Mouse (Mus musculus) kidney, adult 2 months (tissue): ENCODE measurements around the gene Otud7a. TPM values are rescaled to one million over a fixed set of nuclear protein-coding genes. Genes with fewer than 3 reads are reported as not detected.

Experiments used
- DNase-seq: peaks from one replicate; pipeline ENCODE4 v3.0.0; 2021
- H3K27ac ChIP-seq: fragments of 200-500 bp; 2 replicates; pipeline ENCODE4 v1.5.1; 2012; ENCODE audit warnings: low read depth, low read length, control low read depth, inconsistent platforms; ENCODE audit not compliant: insufficient read depth
- H3K27me3 ChIP-seq: fragments of 200-500 bp; replicated peaks from 2 replicates; pipeline ENCODE4 v1.6.1; 2012; ENCODE audit warnings: mild to moderate bottlenecking, moderate library complexity, low read length, inconsistent platforms; ENCODE audit not compliant: control insufficient read depth, insufficient read depth
- H3K36me3 ChIP-seq: fragments of 200-500 bp; 2 replicates; pipeline ENCODE4 v1.6.1; 2012; ENCODE audit warnings: mild to moderate bottlenecking, moderate library complexity, low read length, inconsistent platforms; ENCODE audit not compliant: control insufficient read depth, insufficient read depth
- H3K4me1 ChIP-seq: fragments of 200-500 bp; 2 replicates; pipeline ENCODE4 v1.6.1; 2011; ENCODE audit warnings: low read length; ENCODE audit not compliant: control insufficient read depth, insufficient read depth
- H3K4me3 ChIP-seq: fragments of 200-500 bp; 2 replicates; pipeline ENCODE4 v1.5.1; 2011; ENCODE audit warnings: mild to moderate bottlenecking, low read depth, low read length, control low read depth; ENCODE audit not compliant: insufficient read depth
- CTCF ChIP-seq: fragments of 200-500 bp; conservative IDR thresholded peaks from 2 replicates; pipeline ENCODE4 v1.5.1; 2011; ENCODE audit warnings: low read depth, mild to moderate bottlenecking, control low read depth, low read length, moderate library complexity, mixed read lengths; ENCODE audit not compliant: insufficient read depth, insufficient read length
- POLR2A ChIP-seq: fragments of 200-500 bp; IDR thresholded peaks from one replicate; pipeline ENCODE4 v1.6.1; 2011; ENCODE audit warnings: low read depth, low read length, control low read depth
- WGBS: fragments of 180-500 bp; shearing (Covaris S2); methylation state at CpG from one replicate; pipeline ENCODE4 v1.1.7; 2018; 5-methylcytosine and 5-hydroxymethylcytosine counted together
- polyA plus RNA-seq: library from polyadenylated mRNA; depleted of rRNA; stranded (reverse); fragments of >200 nt; gene quantifications from 2 replicates; pipeline ENCODE4 v1.2.3, GENCODE M21; 2012

Gene Otud7a
- polyA plus RNA-seq, 1 experiment = 0.08 TPM

- Histone ChIP-seq H3K36me3 (no peaks in the 10 kb centered on the region), H3K27ac (no peak overlapping the region), H3K4me3 (no peak overlapping the region), H3K27me3 (no peaks in the 10 kb centered on the region), H3K4me1 (no peaks in the 10 kb centered on the region)
- 61% methylated on average over 5 of the region's 5 CpGs for WGBS
- TF ChIP-seq CTCF = no peak
- no peak for TF ChIP-seq POLR2A
- DNase-seq = no peak
Observed at GRCm38 (mm10) chr7:63556324-63556723, 111.8 kb downstream of the Otud7a start.

DNA sequence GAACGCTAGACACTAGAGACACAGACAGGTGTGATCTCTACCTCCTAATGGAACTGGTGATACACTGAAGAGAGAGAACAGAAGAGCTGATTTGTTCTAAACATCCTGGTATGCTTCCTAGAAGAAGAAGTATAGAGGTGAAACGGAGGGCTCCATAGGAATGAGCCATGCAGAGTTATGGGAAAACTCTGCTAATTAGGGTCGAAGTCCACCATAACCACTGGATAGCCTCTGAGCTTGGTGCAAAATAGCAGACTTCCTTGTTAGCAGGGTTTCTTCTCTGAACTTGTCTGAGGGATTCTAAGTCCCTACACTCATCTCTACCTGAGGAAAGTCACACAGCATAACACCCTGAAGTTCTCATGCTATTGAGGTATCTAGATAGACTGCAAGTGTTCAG is 114.4 kb downstream of the Otud7a start:
- DNase-seq = no peak
- WGBS = 73% methylated on average over 3 of the region's 3 CpGs
- H3K27me3 ChIP-seq = no peaks in the 10 kb centered on the region
- H3K27ac ChIP-seq = no peak overlapping the region
- H3K36me3 ChIP-seq = no peaks in the 10 kb centered on the region
- no peak overlapping the region for H3K4me3 ChIP-seq
- TF ChIP-seq CTCF = no peak
- TF ChIP-seq POLR2A = no peak
- H3K4me1 ChIP-seq = no peaks in the 10 kb centered on the region

- no peak for DNase-seq
- 72% methylated on average over 1 of the region's 1 CpGs for WGBS
- H3K36me3 ChIP-seq = no peaks in the 10 kb centered on the region
- H3K4me1 ChIP-seq = no peaks in the 10 kb centered on the region
- no peak overlapping the region for H3K27ac ChIP-seq
- no peak for TF ChIP-seq CTCF
- TF ChIP-seq POLR2A = no peak
- no peak overlapping the region for H3K4me3 ChIP-seq
- no peaks in the 10 kb centered on the region for H3K27me3 ChIP-seq
Observed at GRCm38 (mm10) chr7:63559679-63560078, 115.1 kb downstream of the Otud7a start.

DNA sequence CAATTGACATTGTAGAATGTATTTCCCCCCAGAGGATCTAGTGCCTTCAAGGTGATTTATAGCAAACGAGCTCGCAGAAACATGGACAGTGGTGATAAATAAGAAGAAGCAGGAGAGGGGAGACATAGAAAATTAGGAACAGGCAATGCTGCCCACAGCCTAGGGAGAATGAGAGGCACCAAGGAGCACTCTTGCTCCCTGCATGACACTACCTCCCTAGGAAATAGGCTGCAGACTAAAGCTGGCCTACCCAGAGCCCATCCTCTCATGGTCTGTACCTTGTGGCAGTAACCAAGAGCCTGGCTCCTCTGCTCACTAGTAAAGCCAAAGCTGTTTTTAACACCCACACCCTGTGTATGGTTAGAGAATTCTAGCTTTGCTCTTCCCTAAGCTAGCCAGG is 138.8 kb downstream of the Otud7a start:
- 49% methylated on average over 2 of the region's 2 CpGs for WGBS
- no peaks in the 10 kb centered on the region for H3K36me3 ChIP-seq
- TF ChIP-seq CTCF (no peak), POLR2A (no peak)
- DNase-seq = no peak
- H3K4me1 ChIP-seq = no peaks in the 10 kb centered on the region
- H3K27ac ChIP-seq = no peak overlapping the region
- H3K4me3 ChIP-seq = no peak overlapping the region
- H3K27me3 ChIP-seq = no peaks in the 10 kb centered on the region

- Histone ChIP-seq H3K27ac (no peak overlapping the region), H3K4me3 (no peak overlapping the region), H3K27me3 (no peaks in the 10 kb centered on the region), H3K36me3 (no peaks in the 10 kb centered on the region), H3K4me1 (no peaks in the 10 kb centered on the region)
- no peak for DNase-seq
- WGBS = 59% methylated on average over 2 of the region's 2 CpGs
- TF ChIP-seq CTCF = no peak
- TF ChIP-seq POLR2A = no peak
Observed at GRCm38 (mm10) chr7:63586184-63586870, 141.8 kb downstream of the Otud7a start.

- Histone ChIP-seq H3K27ac (no peak overlapping the region), H3K27me3 (no peaks in the 10 kb centered on the region), H3K4me3 (no peak overlapping the region), H3K4me1 (no peaks in the 10 kb centered on the region), H3K36me3 (no peaks in the 10 kb centered on the region)
- no peak for DNase-seq
- WGBS = 52% methylated on average over 2 of the region's 2 CpGs
- TF ChIP-seq POLR2A = no peak
- TF ChIP-seq CTCF = no peak
Observed at GRCm38 (mm10) chr7:63590305-63590704, 145.8 kb downstream of the Otud7a start.

GRCm38 (mm10) chr7:63591322-63591721 is 146.8 kb downstream of the Otud7a start:
- Histone ChIP-seq H3K36me3 (no peaks in the 10 kb centered on the region), H3K27ac (no peak overlapping the region), H3K27me3 (no peaks in the 10 kb centered on the region), H3K4me3 (no peak overlapping the region), H3K4me1 (no peaks in the 10 kb centered on the region)
- TF ChIP-seq CTCF (no peak), POLR2A (no peak)
- DNase-seq = no peak
- WGBS = 60% methylated on average over 4 of the region's 4 CpGs
